Mouse (Mus musculus) WW6 (cell line): ENCODE measurements at regions not wholly inside any gene's neighbourhood (a gene's known extent, or its start where the extent isn't known, plus 50 kb on each side); places are given as distances from the start of the nearest gene placed in this dataset.

Source experiments
- DNase-seq: peaks from one replicate; pipeline ENCODE4 v3.0.0-alpha.2; 2013; ENCODE audit warnings: low read depth, low spot score

DNA sequence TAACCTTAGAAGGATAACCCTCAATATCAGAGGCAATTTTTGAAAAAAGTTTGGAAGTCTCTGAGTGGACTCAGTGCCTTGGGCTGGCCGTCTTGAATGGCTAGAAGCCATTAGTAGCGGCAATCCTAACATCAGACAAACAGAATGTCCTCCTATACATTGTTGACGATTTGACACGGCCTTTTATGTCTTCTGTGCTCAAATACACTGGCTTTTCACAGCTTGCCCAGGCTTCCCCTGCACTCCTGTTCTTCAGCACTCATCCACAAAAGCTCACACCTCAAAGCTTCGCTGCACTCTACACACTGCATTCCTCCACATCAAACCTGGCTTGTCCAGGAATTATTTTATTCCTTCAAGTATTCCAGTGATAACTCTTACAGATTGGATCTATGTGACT lies 186.5 kb upstream of the Tenm3 start:
- no peak for DNase-seq

DNA sequence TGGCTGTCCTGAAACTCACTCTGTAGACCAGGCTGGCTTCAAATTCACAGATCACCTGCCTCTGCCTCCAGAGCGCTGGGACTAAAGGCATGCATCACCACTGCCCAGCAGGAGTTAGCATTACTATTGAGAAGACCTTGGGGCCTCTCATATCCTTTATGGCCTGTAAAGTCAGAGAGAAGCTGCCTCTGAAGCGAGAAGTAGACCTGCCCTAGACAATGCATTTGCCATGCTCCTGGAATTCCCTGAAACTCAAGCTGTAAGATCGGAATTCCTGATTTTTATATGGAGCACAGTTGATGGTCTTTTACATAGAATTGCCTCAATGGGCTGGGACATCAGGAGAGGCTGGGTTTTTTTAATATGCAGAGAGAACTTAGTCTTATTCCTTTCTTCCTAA lies 174.0 kb upstream of the Tenm3 start:
- no peak for DNase-seq

DNA sequence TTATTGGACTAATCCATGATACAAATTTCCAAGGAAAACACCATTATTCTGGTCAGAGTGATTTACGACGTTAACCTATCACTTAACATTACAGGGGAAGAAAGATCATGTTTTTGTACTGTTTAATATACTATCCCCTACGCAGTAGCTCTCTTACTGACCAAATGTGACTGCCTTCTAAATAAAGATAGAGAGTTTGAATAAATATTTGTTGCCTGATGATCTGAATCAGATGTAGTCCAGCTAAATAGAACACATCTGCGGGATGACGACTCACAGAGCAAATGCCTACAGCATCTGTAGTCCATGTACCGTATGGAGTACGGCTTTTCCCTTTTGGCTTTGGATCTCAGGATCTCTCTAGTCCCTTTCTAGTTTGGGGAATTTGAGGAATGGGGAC lies 171.9 kb upstream of the Tenm3 start:
- no peak for DNase-seq

DNA sequence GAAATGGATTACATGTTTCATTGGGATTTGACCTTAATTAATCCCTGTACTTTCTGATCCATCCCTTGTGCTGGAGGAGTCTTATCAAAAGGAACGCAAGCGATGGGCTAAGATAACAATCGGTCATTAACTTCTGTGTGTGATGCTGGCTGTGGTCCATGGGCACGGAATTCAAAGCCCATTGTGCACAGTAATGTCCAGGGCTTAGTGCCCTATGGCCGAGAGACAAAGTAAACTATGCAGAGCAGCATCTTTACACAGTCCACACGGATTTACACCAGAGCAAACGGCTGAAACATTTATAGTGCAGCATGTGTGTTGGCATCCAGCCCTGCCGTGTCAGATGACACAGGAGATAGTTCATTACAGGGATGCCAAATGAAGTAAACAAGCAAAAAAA lies 171.4 kb upstream of the Tenm3 start:
- no peak for DNase-seq

DNA sequence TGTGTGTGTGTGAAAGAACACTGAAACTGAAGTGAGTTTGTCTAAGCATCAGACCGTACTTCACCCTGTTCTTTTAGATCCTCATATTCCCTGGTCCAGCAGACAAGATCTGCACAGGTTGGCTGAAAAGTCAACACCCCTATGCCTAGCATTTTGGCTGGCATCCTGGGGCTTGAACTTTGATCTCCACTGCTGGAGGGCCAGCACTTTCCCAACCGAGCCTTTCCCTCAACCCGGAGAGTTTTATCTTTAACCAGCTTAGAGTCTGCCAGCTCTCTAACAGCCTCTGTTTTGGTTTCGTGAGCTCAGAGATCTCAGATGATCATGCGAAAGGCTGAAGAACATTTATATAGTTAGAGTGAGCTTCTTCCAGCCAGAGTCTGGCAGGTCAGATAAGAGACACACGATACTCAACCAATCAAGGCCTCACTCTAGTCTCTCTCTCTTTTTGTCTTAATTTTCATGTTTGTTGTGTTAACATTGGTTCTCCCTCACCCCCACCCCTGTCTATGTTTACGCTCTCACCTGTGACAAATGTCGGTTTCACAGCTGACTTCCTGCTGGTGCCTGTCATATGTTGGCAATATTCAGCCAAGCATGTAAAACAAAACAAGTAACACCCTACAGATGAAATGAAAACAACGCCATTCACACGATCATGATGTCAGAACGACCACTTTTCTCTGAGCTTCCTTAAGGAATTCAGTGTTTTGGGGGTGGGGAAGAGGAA lies 162.7 kb upstream of the Tenm3 start:
- DNase-seq: no peak

DNA sequence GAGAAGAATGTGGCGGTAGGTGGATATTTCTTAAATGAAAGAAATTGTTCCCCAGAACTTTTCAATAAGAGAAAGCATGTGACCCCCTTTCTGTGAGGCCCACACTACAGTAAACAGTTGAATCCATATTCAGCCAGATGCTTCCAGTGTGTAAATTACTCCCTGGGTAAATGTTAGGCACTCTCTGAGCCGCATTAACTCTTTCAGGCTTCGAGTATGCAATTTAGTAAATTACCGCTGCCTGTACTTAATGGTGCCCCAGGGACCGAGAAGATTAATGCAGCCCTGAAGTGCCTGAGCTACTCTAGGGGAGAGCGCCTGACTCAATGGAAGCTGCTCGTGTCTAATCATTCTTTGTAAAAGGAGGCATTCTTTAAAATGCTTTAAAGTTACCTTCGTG lies 137.9 kb upstream of the Tenm3 start:
- DNase-seq: no peak

DNA sequence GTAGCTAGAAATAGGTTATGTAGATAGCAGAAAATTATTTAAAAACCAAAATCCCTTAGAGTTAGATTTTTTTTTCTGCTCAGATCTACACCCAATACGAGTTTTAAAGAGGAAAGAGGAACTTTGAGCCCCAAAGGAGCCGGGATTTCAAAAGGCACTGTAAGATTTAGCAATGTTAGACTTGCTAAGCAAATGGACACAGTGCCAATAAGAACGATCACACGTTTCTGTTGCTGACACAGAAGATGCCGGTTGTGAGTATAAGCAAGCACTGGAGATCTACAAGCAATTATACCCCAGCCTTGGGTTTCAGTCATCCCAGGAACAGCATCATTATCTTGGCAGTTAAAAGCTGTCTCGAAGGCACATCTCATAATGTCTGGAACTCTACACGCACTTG lies 137.0 kb upstream of the Tenm3 start:
- no peak for DNase-seq

DNA sequence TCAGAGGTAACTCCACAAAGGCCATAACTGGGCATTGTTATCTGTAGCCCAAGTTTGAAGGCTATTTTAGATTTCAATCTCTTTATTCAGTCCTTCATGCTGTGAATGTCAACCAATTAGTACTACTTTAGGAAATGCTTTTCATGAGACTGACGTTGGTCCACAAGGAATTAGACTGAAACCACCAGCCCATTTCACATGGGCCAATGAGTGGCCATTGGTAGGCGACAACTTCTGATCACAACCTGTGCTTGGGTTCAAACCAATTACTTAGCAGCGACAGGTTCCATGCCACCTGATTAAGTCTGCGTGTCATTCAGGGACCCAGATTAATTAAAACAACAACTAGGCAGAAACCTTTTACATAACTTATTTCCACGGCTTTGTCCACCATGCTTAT lies 126.9 kb upstream of the Tenm3 start:
- DNase-seq: no peak

DNA sequence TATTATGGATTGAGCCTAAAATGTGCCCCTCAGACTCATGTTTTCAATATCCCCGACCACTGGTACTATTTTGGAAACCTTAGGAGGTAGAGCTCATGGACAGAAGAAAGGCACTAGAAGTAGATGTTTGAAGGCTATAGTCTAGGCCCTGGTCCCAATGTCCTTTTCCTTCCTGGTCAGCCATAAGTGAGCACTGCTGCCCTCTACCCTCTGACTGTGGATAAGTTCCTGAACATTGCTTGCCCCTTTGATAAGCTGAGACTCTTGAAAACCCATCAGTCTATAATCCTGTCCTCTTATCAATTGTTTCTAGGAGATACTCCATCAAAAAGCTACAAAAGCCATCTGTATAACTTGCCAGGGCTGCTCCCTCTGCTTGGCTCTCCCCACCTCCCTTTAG lies 121.2 kb upstream of the Tenm3 start:
- no peak for DNase-seq

DNA sequence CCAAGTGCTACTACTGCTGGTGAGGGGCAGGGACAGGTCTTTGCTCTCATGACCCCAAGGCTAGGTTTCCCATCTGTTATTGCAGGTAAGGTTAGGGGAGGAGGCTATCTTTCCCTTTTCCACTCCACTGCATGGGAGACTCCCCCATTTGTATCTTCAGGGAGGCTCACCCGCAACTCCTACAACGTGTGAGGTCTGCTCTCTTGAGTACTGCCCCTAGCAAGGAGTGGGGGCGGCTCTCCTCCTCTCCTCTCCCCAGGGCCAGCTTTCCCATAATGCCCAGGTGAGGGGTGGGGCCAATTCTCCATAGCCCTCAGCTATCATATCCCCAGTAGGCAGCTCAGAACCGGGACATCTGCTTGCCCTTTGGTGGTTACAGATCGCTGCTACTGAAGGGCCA lies 113.9 kb upstream of the Tenm3 start:
- DNase-seq: no peak

DNA sequence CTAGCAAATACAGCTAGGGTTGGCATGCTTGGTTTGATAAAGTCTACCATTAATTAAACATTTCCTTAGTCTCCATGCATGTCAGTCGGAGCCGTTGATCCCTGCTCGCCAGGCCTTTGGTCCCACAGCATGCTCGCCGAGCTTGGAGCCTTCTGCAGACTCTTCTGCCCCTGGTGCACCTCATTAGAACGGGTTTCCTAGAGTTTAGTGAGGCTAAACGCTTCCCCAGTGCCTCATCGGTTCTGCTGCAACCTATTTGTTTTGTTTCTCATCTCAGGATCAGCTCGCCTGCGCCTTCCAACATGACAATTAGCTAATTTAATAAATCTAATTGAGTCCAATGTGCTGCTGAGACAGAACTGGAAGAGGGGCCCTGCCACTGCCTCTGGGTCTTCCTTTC lies 107.7 kb upstream of the Tenm3 start:
- DNase-seq: no peak

DNA sequence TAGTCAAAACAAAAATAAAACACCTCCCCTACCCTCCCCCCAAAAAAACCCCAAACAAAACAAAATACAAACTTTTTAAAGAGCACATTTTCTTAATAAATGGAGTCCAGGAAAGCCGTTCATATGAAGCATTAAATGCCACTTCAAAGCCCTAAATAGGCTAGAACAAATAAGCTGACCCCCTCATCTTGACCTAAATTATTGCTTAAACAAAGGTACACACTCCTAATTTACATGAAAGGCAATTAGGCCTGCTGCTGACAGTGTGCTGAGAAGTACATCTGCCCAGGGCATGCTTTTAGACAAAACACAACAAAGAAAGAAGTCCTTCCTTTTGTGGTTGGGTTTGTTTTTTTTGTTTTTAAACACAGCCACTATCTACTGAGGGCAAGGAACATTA lies 100.4 kb upstream of the Tenm3 start:
- no peak for DNase-seq

DNA sequence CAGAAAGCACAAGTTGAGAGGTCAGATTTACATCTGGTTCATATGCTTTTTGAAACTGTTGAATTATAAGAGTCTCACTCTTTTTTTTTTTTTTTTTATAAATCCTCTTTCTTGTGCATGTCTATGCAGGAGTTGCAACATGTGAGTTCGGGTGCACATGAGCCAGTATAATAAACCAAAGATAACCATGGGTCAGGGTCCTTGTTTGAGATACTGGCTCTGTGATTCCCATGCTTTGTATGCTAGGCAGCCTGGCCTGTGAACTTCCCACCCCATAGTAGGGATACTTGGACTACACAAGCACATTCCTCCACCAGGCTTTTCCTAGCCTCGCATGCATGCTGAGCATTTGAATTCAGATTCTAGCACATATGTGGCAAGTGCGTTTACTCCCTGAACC lies 93.4 kb upstream of the Tenm3 start:
- DNase-seq: no peak

DNA sequence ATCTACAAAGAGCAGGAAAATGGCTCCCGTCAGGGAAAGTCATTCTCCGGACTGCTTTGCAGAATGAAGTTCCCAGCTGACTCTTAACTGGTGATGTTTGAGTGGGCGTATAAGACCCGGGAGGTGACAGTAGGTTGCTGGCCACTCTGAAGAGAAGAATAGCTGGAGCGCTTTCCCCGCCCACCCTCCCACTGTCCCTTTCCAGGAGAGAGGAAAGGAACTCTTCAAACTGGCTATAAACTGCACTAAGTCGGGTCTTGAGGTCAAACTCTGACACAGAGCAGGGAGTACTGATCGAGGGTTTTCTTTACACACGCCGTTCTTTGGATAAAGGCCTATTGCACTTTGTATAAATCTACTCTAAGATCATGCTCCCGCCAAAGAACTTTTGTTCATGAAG lies 83.4 kb upstream of the Tenm3 start:
- DNase-seq: no peak

DNA sequence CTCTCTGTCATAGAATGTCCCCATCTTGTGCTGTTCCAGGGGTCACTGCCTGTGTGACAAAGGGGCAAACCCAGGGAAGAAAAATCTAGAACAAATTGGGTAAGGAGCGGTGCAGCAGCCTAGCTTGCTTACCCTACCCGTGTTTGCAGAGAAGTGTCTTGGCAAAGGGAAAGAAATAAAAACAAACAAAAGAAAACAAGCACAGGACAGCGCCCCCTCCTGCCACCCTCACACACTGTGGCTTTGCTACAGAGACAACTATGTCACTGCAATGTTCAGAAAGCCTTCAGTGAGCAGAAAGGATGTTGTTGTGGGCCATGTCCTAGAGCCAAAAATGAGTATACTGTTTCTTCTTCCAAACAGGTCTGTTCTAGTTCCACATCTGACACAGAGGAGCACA lies 71.5 kb upstream of the Tenm3 start:
- DNase-seq: no peak

DNA sequence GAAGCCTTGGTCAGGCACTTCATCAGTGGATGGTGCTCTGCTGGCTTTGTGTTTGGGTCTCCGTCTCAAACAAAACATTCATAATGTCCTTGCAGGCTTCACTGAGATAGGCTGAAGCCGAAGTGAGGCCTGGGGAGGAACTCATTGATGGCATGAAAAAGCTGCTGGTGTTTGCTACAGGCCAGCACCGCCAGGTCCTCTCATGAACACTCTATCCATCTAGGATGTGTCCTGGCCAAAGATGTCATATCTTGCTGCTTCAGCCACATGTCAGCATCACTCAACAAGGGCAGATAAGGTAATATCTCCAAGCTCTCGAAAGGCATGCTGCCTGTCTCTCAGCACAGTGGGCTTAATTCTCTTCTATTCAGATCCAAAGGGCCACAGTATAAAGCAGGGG lies 69.1 kb upstream of the Tenm3 start:
- no peak for DNase-seq

DNA sequence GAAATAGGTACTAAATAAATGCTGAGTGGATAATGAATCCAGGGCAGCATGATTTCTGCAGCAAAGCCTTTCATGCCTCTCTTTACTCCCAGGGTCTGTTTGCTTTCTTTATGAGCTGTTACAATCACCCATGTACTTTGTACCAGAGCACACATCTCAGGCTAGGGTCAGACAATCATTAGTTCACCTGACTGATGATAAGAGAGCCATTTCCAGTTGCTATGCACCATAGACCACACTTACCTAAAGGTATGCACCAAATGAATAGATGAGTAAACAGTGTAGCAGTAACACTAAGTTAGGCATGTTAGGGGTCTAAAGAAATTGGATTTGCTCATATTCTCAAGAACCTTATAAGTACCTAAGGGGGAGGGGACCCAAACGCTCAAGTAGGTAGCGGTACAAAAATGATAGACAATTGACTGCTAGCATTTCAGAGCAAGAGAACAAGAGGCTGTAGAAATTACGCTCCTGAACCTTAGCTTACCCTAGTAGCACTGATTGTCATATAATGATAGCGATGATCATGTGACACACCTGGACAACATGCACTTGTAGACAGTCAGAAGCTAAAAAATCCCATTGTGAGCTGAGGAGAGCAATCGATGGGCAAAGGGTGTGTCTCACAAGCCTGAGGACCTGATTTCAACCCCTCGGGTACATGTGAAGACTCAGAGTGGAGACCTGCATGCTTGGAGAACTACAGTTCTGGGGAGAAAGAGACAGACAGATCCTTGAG lies 58.1 kb upstream of the Tenm3 start:
- DNase-seq: no peak

DNA sequence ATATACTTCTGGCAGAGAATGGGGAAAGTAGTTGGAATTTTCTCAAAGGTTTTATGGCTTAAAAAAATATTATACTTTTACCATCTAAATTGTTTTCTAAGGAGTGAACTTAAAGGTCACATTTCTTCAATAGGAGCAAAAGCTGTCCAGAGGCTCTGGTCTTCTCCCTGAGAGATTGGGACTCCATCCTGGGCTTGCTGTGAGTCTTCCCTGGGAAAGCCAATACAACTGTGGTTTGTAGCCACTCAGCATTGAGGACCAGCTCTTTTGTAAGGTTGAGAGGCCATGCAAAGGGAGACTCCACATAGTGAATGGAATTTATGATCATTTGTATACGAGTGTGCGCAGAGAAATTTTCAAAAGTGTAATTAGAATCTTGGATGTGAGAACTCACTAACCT lies 52.9 kb upstream of the Tenm3 start:
- no peak for DNase-seq

DNA sequence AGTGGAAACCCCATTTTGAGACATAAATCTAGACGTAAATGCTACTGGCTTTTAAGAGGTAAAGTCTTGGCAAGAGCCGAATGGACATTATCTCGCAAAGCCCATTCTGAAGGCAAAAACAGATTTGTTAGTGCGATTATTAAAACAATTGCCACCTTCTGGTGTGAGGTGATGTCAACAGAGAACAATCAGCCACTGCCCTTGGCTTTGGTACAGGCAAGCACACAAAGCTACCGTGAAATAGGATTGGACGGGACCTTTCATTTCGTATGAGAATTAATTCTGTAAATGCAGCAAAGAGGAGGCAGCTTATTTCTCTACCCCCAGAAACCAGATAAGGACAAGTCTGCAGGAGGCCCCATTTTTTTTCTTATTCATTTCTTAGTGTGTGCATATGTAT lies 52.5 kb upstream of the Tenm3 start:
- no peak for DNase-seq

DNA sequence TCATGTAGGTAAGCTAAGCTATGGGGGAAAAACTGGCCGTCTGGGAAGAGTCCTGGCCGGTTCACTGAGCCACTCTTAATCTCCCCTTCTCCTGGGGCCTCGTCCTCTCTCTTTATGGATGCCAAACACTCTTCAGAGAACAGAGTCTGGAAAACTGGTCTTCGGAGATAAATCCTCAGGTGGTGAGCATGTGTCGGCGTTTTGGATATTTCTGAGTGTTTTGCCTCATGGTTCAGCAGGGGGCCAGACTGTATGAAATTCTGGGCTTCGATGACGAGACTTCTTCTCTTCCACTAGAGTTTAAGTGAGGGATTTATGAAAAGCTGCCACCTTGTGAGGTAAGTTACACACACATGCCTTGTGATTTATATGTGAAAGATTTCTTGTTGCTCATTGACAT lies 51.8 kb upstream of the Tenm3 start:
- no peak for DNase-seq
